Mouse (Mus musculus) kidney, postnatal 0 days (tissue): ENCODE measurements around the gene Tubb1. TPM values are rescaled to one million over a fixed set of nuclear protein-coding genes. Genes with fewer than 3 reads are reported as not detected.

Experiments
- ATAC-seq: fragments of 200-750 bp; cut with Nextera tagmentation; replicated peaks from 2 replicates; pipeline ENCODE4 v1.8.0; 2017; ENCODE audit warnings: low read depth, moderate number of reproducible peaks, moderate TSS enrichment, moderate library complexity; ENCODE audit not compliant: low FRiP score
- DNase-seq: peaks from one replicate; pipeline ENCODE4 v3.0.0-alpha.2; 2016; ENCODE audit warnings: low spot score
- H3K27ac ChIP-seq: fragments of 300-500 bp; sonication (generic); 2 replicates; pipeline ENCODE4 v1.5.1; 2014; ENCODE audit warnings: mild to moderate bottlenecking
- H3K27me3 ChIP-seq: fragments of 300-500 bp; sonication (generic); 2 replicates; pipeline ENCODE4 v1.6.1; 2014; ENCODE audit warnings: low read length, mixed read lengths; ENCODE audit not compliant: insufficient read depth
- H3K36me3 ChIP-seq: fragments of 300-500 bp; sonication (generic); 2 replicates; pipeline ENCODE4 v1.6.1; 2014; ENCODE audit warnings: low read length, mixed read lengths; ENCODE audit not compliant: insufficient read depth
- H3K4me1 ChIP-seq: fragments of 300-500 bp; sonication (generic); replicated peaks from 2 replicates; pipeline ENCODE4 v1.6.1; 2014; ENCODE audit warnings: antibody characterized with exemption, low read length, mixed read lengths; ENCODE audit not compliant: insufficient read depth
- H3K4me2 ChIP-seq: fragments of 300-500 bp; sonication (generic); 2 replicates; pipeline ENCODE4 v1.6.1; 2014; ENCODE audit warnings: mild to moderate bottlenecking, low read length, moderate library complexity, mixed read lengths
- H3K4me3 ChIP-seq: fragments of 300-500 bp; sonication (generic); replicated peaks from 2 replicates; pipeline ENCODE4 v1.5.1; 2014; ENCODE audit warnings: low read depth, low read length
- H3K9ac ChIP-seq: fragments of 300-500 bp; sonication (generic); 2 replicates; pipeline ENCODE4 v1.6.1; 2014; ENCODE audit warnings: low read depth, low read length
- H3K9me3 ChIP-seq: fragments of 300-500 bp; sonication (generic); replicated peaks from 2 replicates; pipeline ENCODE4 v1.6.1; 2016; ENCODE audit warnings: low read length, inconsistent platforms, mixed read lengths
- CTCF ChIP-seq: IDR thresholded peaks from 2 replicates; pipeline ENCODE4 v1.5.1; 2016; ENCODE audit warnings: antibody characterized with exemption, low read depth, mild to moderate bottlenecking, moderate library complexity
- WGBS: fragments of 180-500 bp; shearing (Covaris S2); extraction: QIAGEN DNeasy Blood & Tissue Kit; methylation state at CpG from one replicate; pipeline ENCODE4 v1.1.7; 2014; 5-methylcytosine and 5-hydroxymethylcytosine counted together
- polyA plus RNA-seq: library from polyadenylated mRNA; unstranded; fragments of >200 nt; fragmentation: Nextera tagmentation; extraction: Ambion mirVana; gene quantifications from 2 replicates; pipeline ENCODE4 v1.2.1, GENCODE M21; 2015

Gene Tubb1
- polyA plus RNA-seq, 1 experiment from 2014 or later = 0.32 TPM

DNA sequence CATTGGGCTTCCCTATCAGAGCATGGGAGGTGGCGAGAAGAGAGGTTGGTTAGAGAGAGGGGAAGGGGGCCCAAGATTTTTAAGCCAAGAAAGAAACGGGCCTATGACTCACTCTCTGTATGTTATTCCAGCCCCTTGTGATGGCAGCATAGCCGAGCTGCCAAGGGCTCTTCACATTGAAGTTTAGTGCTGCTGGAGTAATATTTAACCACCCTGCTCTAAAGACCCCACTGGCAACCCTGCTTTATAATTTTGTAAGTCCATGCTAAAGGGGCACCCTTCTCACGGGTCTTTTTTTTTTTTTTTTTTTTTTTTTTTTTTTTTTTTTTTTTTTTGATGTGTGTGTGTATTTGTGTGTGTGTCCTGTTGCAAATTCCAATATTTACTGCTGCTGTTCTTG lies 8.6 kb upstream of the Tubb1 start:
- Histone ChIP-seq H3K4me1 (peaks cover 23% of the 10 kb centered on the region), H3K36me3 (no peaks in the 10 kb centered on the region), H3K27ac (no peak overlapping the region), H3K4me3 (no peak overlapping the region), H3K9ac (no peak overlapping the region), H3K4me2 (no peak overlapping the region), H3K9me3 (no peaks in the 10 kb centered on the region), H3K27me3 (no peaks in the 10 kb centered on the region)
- TF ChIP-seq CTCF = no peak
- DNase-seq (no peak), ATAC-seq (no peak)
- WGBS = 67% methylated on average over 4 of the region's 4 CpGs

DNA sequence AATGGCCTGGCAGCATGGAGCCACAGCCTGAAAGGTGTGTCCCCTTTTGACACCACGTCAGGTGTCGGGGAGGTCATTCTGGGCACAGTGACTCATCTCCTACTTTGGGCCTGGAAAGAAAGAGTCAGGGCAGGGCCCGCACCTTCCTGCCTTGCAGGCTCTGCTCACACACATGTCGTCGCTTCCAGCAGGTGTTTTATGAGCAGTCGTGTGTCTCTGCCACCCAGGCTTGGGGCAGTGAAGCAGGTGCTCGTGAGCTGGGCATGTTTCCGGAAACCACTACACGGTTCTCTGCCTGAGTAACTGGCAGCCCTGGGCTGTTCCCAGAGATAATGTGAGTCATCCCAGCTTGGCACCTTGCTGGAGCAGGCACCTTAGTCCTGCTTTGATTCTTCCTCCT lies 8.0 kb upstream of the Tubb1 start:
- H3K9ac ChIP-seq = no peak overlapping the region
- H3K36me3 ChIP-seq = no peaks in the 10 kb centered on the region
- H3K27me3 ChIP-seq = no peaks in the 10 kb centered on the region
- no peak overlapping the region for H3K4me3 ChIP-seq
- TF ChIP-seq CTCF = no peak
- peaks cover 23% of the 10 kb centered on the region for H3K4me1 ChIP-seq
- H3K9me3 ChIP-seq = no peaks in the 10 kb centered on the region
- no peak overlapping the region for H3K4me2 ChIP-seq
- ATAC-seq (no peak; the same call in 1 of the 2 replicates), DNase-seq (no peak)
- 32% methylated on average over 9 of the region's 9 CpGs for WGBS
- H3K27ac ChIP-seq = no peak overlapping the region

DNA sequence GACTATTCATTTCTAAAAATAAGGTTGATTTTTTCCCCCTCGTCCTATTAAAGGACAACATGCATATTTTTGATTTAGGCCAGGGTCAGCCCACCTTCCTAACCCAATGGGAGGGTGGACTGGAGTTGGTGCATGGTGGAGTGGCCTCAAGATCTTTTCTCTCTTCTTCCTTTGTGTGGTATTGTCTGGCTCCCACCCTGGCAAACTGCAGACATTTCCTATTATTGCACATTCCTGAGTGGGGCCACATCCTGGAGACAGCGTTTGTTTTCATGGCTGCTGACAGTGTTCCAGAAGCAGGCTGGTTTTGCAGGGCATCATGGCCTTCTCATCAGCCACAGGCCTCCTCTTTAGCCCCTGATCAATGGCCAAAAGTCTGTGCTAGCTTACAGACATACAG lies 7.4 kb upstream of the Tubb1 start:
- Histone ChIP-seq H3K36me3 (no peaks in the 10 kb centered on the region), H3K4me3 (no peak overlapping the region), H3K27ac (no peak overlapping the region), H3K4me1 (peaks cover 20% of the 10 kb centered on the region), H3K4me2 (no peak overlapping the region), H3K9me3 (no peaks in the 10 kb centered on the region), H3K9ac (no peak overlapping the region), H3K27me3 (no peaks in the 10 kb centered on the region)
- no peak for DNase-seq
- 48% methylated on average over 2 of the region's 2 CpGs for WGBS
- ATAC-seq = no peak
- no peak for TF ChIP-seq CTCF

DNA sequence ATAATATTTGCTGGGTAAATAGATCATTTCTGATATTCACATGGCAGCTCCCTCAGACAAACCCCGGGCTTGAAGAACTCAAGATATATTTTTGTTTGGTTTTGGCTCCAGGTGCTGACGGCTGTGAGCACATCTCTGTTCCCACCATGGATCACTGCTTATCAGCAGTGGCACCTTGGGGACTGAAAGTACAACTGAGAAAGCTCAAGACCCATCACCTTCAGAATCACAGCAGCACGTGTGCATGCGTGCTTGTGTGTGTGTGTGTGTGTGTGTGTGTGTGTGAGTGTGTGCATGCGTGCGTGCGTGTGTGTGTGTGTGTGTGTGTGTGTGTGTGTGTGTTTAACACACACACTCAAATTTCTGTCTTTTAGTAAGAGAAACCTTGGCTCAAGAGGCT lies 6.1 kb upstream of the Tubb1 start:
- TF ChIP-seq CTCF = no peak
- Histone ChIP-seq H3K9ac (no peak overlapping the region), H3K4me2 (no peak overlapping the region), H3K36me3 (no peaks in the 10 kb centered on the region), H3K4me3 (no peak overlapping the region), H3K27ac (no peak overlapping the region), H3K4me1 (0 out of 2 replicates have a peak, but pooled peaks cover 8% of the 10 kb centered on the region), H3K27me3 (no peaks in the 10 kb centered on the region), H3K9me3 (no peaks in the 10 kb centered on the region)
- DNase-seq = no peak
- no peak for ATAC-seq
- 85% methylated on average over 7 of the region's 7 CpGs for WGBS

DNA sequence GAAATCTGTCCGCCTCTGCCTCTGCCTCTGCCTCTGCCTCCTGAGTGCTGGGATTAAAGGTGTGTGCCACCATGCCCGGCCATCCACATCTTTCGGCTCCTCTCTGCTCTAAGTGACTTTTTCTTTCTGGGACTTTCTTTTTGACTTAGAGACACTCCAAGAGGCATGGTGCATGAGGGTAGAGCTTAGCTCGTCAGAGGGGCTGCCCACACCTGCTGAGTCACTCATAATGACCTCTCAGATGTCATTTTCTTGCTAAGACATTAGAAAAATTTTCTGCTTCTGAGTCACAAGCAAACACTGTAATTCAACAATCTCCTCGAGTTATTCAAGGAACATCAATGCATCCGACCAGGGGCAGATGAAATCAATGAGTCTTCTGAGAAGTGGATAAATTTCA lies 5.5 kb upstream of the Tubb1 start:
- no peak overlapping the region for H3K9ac ChIP-seq
- no peak for TF ChIP-seq CTCF
- WGBS = 84% methylated on average over 6 of the region's 6 CpGs

DNA sequence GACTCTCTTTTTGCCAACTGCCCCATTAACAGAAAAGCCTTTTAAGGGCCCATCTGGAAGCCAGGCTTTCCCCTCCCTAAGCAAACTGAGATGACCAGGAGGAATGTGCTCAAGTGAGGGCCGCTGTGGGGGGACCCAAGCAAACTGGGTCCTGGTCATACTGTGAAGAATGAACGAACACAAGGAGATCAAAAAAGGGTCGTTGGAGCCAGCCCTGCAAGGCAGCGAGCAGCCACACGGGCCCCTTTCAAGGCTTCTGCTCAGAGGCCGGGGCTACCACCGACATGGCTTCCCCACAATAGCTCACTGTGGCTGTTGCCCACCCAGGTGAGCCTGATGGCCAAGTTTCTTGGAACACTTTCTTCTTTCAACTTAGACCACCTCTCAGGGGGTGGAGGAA lies 4.0 kb upstream of the Tubb1 start:
- Histone ChIP-seq H3K27ac (no peak overlapping the region), H3K27me3 (no peaks in the 10 kb centered on the region), H3K36me3 (no peaks in the 10 kb centered on the region), H3K4me3 (no peak overlapping the region), H3K9me3 (no peaks in the 10 kb centered on the region), H3K4me2 (no peak overlapping the region), H3K9ac (no peak overlapping the region), H3K4me1 (0 out of 2 replicates have a peak, but pooled peaks cover 8% of the 10 kb centered on the region)
- no peak for TF ChIP-seq CTCF
- 41% methylated on average over 7 of the region's 7 CpGs for WGBS
- ATAC-seq (no peak), DNase-seq (no peak)

More for the DNA sequence above, 5.5 kb upstream of the Tubb1 start:
- no peaks in the 10 kb centered on the region for H3K36me3 ChIP-seq
- no peak overlapping the region for H3K4me3 ChIP-seq
- H3K27ac ChIP-seq = no peak overlapping the region
- no peaks in the 10 kb centered on the region for H3K27me3 ChIP-seq
- H3K4me1 ChIP-seq = 0 out of 2 replicates have a peak, but pooled peaks cover 8% of the 10 kb centered on the region
- no peak overlapping the region for H3K4me2 ChIP-seq
- ATAC-seq = no peak
- no peaks in the 10 kb centered on the region for H3K9me3 ChIP-seq
- no peak for DNase-seq

DNA sequence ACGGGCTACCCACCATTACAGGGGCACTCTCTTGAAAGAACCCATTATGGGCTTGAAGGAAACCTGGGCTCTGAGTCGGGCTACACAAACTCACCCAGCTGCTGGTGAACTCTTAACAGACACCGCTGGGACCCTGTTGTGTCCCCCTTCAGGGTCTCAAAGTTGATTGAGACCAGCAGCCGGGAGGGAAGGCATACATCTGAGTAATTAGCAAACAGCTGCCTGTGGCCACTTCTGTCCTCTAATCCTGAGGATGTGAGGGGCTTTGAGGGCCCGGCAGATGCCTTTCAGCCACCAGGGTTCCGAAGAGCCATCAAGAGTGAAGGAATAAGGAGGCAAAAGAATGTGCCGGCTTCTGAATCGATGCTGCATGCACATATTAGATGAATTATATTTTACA lies 3.6 kb upstream of the Tubb1 start:
- Histone ChIP-seq H3K4me3 (no peak overlapping the region), H3K27ac (no peak overlapping the region), H3K9me3 (no peaks in the 10 kb centered on the region), H3K9ac (no peak overlapping the region), H3K36me3 (no peaks in the 10 kb centered on the region), H3K27me3 (no peaks in the 10 kb centered on the region), H3K4me2 (no peak overlapping the region), H3K4me1 (0 out of 2 replicates have a peak, but pooled peaks cover 8% of the 10 kb centered on the region)
- TF ChIP-seq CTCF = no peak
- DNase-seq (no peak), ATAC-seq (no peak)
- WGBS = 74% methylated on average over 8 of the region's 8 CpGs
